Mouse (Mus musculus) ZHBTc4 (cell line): ENCODE measurements at regions not wholly inside any gene's neighbourhood (a gene's known extent, or its start where the extent isn't known, plus 50 kb on each side); places are given as distances from the start of the nearest gene placed in this dataset.

Source experiments
- DNase-seq: peaks from one replicate; pipeline ENCODE4 v3.0.0-alpha.2; 2011; ENCODE audit warnings: low read depth, low spot score

DNA sequence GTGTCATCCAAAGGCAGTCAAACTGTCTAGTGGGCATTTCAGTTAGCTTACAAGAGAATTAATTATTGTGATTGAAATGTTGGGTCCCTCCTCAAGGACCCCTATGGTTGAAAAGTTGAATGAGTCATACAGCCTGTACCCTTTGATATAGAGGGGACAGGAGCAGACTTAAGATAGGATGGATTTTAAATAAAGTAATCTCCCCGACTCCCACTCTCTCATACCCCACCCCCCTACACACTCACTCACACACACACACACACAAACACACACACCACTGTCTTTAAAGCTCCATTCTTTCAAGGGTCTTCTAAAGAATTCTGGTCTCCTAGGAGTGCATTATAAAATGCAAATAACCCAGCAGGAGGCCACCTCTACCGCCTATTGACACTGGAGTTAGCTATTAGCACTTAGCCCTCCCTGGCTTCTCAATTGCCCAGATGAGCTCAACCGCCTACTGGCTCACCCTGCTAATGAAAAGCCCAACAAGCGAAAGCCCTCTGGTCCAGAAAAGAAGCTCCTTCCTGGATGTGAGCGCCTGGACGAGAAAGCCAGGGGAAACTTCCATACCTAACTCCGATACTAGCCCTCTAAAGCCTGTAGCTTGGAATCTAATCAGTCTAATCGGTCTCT, 236.3 kb upstream of the Rgma start:
- peak; percentile 86 for DNase-seq

DNA sequence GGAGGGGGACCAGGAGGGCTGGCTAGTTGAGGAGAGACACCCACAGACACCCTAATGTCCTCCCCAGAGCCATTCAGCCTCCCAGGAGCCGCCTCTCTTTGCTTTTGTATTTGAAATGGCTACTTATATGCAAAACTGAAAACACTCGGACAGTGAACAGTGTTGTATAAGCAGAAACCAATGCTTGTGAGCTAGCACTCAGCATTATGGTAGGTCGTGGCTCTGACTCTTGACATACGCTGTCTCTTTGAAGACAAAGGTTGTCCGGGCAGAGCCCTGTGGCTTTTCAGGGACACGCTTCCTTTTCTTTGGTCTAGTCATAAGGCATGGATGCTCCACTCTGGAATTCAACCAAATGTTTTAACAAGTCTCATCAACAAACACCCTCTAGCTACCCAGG, 235.4 kb upstream of the Rgma start:
- no peak for DNase-seq

DNA sequence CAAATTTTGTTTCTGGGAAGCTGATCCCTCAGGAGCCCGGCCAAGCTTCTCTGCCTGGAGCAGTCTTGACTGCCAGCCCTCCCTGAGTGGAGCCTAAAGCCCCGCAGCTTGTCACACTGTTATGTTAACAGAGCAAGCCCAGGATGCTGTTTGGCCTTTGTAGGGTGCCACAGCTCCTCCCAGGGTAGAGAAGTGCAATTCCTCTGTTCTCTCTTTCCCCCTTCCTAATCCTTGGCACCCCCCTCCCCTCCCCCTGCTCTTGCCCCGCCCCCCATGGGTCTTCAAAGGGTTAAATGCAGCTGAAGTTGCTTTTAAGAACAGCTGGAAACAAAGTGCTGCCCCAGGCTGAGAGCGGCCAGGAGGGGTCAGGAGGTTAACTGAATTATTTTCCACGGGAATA, 234.1 kb upstream of the Rgma start:
- peak; percentile 87 for DNase-seq

DNA sequence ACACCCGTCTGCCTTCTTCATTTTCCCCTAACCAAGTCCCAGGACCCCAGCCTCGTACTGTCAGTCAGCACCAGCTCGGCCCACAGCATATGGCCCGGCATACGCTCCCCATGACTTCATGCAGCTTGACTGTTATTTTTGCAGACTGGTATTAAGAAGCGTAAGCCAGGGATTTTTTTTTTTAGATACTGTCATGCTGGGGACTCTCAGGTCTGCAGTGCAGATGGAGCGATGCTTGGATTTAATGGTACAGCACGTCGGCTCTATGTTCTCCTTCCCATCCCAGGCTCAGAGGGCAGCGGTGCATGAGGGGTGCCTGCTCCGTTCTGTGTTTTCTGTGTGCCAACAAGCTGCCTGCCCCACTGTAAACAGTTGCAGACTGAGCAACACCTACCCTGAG, 231.4 kb upstream of the Rgma start:
- no peak for DNase-seq

DNA sequence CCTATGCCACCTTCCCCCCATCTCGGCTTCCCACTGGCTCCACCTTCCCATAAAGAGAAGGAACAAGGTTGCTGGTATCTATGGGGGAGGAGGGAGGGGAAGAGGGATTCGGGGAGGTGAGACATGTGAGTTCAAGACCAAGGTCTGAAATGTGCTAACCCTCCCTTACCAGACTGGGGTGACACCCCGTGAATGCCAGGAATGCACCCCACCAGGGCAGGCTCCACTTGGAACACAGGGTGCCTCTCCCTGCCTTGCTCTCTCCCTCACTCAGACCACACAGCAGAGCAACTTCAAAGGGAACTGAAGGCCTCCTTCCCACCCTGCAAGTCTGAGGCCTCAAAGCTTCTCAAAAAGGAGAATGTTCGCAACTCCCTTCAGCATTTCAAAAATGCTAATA, 230.5 kb upstream of the Rgma start:
- no peak for DNase-seq

DNA sequence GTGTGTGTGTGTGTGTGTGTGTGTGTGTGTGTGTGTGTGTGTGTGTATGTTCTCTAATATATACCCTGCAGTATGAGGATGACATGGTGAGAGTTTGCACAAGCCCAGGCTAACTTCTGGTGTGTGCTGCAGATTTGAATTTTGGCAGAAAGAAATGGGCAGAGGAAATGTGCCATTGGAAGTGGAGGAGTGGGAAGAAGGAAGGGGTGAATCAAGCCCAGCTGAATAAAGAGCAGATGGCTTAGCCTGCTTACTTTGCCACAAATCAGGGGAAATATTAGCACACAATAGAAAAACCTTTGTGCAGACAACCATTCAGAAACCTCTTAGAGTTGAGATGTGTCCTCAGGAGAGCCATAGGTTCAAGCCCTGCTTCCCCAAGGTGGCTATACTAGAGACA, 228.1 kb upstream of the Rgma start:
- DNase-seq = no peak

DNA sequence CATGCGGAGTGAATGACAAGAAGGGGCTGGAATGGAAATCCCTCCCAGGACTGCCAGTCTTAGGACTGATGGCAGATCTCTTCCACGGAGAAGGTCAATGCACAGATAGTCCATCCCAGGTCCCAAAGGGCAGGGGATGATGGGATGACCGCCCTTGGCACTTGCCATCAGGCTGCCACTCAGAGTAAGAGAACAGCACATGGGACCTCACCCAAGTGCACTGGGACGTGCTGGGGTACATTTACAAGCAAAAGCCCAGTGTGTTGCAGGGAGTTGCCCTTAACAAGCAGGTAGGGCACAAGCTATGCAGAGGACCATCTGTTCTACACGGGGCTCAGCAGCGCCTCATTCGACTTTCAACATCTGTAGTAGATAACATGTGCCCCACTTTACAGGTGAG, 224.9 kb upstream of the Rgma start:
- no peak for DNase-seq

DNA sequence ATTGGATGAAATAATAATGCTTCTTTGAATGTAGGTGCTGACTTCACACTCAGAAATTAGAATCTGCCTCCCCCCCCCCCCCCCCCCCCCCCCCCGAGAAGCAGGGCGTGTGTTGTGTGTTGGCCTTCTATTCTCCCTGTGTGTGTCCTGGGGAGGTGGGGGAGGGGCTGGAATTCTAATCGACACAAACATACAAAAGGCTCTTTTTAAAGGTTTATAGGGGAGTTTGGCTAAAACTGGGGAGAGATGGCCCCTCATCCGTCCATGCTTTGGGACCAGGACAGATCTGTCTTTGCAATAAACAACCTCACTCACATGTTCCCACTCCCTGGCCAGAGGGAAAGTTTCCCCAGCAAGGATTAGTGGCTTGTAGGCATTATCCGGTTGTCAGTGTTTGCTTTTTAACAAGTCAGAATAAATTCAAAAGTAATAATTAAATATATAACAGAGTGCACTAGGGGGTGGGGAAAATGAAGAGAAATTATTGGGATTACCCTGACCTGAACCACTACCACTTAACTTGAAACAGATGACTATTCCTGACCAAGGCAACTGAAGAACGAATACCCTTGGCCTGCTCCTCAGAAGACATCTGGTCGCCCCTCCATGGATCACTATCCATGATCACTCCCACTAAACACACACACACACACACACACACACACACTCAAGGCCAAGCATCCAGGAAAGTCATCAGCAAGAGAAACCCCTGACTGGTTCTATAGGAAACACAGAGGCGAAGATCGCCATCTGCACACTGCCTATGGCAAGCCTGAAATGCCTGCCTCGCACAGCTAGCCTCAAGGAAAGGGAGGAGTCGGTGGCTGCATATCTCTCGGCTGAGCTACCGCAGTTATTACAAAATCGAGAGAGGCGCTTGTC, 223.5 kb upstream of the Rgma start:
- no peak for DNase-seq

DNA sequence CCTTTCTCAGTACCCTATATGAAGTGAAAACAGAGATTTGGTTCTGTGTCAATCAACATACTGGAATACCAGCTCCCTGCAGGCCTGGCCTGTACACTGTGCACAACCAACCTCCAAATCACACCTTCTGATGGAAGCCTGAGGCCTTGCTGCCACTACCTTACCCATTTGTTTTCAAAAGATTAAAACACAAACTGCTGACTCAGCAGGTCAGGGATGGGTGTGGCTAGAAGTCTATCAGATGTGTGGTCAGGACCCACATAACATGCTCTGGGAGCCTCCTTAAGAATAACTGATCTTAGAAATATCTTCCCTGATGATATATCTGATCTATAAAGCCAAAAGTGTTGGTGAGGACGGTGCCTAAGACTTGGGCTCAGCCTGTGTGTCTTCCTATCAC, 221.6 kb upstream of the Rgma start:
- no peak for DNase-seq

DNA sequence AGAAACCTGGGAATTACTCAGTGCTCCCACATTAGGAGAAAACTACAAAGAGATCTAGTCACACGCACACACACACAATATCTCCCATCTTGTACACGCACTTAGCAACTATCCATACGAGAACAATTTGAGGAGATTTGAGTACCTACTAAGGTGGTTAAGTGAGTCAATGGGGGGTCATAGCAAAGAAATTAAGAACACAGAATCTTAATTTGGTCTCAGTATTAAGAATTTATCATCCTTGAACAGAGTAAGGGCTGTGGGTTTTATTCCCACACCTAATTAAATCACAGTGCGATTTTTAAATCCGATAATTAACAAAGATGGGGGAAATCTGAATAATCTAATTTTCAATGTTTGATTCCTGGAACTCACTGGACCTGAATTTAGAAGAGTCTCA, 216.5 kb upstream of the Rgma start:
- DNase-seq = no peak

DNA sequence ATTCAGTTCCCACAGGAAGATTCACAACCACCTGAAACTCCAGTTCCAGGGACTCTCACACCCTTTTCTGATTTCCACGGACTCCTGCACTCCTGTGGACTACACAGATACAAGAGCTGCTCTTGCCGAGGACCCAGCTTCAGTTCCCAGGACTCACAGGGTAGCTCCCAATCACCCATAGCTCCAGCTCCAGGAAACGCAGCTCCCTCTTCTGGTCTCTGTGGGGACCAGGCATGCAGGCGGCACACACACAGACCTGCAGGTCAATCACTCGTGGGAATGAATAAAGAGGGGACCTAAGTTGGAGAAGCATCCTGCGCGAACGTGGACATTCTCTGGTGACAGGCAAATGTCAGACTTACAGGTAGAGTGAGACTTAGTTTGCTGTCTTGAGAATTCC, 214.3 kb upstream of the Rgma start:
- DNase-seq = peak; percentile 69

DNA sequence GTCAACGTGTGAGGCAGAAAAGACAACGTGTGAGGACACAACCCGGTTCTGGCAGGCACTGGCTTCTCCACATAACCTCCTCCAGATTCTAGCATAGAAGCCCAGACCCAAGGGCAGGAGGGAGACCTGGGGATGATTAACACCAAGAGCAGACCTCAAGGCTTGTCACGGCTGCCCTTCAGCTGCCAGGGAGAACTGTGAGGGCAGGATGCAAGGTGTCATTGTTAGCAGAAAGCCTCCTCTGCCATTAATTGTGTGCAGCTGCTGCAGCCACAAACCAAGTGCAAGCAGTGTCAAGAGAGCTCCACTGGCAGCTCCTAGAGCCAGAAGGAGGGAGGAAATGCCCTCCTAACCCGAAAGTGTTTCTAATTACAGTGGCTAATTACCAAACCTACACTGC, 211.6 kb upstream of the Rgma start:
- no peak for DNase-seq

DNA sequence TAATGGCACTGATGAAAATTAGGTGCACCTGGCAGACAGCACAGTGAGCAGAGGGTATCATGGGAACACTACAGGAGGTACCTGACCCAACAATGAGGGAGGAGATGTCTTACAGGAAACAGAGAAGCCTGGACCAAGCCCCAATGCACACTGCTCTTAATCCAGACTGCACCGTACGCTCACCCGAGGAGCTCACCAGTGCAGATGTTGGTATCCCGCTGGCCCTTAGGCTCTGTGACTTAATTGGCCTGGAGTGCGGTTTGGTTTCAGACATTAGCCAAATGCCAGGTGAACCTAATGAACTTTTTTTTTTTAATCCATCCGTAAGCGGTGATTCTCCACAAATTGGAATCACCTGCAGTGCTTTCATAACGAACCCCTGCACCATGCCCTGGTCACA, 209.8 kb upstream of the Rgma start:
- no peak for DNase-seq

DNA sequence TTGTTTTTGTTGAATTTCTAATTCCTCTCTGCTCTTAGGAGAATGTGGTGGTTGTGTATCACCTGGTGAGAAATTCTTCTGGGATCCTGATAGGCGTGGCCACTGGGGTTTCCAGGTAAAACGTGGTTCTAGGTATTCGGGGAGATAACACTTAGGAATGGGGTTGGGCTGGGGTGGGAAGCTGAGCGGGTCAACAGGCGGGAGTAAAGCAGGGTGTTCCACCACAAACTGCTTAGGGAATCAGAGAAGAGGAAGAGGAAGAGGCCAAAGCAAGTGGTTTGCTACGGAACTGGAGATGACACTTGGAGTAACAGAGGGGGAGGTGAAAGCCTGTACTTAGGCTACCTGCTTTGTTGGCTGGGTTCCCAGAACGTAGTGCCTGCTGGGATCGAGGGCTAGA, 205.9 kb upstream of the Rgma start:
- no peak for DNase-seq

DNA sequence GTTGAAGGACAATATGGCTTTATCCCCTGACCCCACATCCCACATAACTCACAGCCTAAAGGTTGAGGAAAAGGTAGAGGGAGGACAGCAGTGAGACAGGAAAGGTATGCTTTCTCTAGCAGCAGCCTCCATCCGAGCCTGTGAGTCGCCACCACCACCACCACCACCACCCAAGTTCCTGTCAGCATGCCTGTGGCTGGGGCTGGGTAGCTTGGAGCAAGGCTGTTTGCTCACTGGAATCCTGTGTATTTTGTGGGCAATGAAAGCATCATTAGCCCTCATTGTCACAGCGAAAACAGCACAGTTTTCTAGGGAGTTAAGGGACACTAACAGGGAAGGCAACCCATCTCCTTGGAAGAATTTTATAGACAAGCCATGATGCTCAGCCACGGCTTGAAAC, 202.7 kb upstream of the Rgma start:
- DNase-seq = no peak

DNA sequence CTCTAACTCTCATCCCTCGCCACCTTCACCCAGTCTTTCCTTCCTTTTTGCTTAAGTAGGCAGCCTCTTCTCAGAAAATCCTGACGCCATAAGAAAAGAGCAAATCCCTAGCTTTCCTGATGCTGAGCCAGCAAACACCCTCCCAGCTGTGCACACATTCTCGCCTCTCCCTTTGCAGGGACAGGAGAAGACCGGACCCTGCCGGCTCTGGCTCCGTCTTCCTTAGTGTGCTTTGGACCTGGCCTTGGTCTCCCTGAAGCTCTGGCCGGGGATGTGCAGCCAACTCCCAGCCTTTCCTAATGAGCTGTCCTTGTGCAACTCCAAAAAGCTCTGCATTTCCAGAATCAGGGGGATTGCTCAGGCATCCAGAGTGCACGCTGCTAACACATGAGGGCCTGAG, 191.5 kb upstream of the Rgma start:
- DNase-seq = peak; percentile 53

DNA sequence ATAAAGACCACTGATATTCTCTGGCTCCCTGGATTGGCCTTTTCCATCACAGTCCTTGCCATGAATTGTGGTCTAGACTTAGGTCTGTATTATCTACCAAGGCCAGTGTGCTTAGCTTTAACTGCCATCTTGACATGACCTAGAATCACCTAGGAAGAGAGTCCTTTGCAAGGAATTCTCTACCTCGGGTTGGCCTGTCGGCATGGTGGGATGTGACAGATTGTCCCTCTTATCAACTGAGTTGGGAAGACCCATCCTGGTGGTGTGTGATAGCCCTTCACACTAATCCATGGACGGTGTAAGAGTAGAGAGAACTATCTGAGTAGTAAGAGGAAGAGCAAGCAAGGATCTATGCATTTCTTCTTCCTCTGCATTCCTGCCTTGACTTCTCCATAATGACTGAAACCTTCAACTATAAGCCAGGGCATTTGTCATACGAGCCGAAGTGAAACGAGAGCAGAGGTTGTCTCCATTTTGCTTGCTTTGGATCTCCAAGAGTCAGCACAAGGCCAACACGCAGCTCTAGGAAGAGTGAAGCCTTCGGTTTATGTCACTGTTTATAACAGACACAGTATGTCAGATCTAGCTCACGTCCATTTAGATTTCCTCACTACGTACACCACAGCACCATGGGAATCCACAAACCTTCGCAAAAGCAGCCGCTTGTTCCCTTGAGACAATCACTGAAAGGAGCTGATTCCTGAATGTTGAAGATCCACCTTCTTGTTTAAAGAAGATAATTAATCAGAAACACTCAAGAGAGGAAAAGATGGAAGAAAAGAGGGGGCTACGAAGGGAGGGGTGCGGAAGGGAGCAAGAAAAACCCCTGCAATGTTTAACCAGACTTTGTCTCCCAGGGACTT, 190.9 kb upstream of the Rgma start:
- DNase-seq = no peak

DNA sequence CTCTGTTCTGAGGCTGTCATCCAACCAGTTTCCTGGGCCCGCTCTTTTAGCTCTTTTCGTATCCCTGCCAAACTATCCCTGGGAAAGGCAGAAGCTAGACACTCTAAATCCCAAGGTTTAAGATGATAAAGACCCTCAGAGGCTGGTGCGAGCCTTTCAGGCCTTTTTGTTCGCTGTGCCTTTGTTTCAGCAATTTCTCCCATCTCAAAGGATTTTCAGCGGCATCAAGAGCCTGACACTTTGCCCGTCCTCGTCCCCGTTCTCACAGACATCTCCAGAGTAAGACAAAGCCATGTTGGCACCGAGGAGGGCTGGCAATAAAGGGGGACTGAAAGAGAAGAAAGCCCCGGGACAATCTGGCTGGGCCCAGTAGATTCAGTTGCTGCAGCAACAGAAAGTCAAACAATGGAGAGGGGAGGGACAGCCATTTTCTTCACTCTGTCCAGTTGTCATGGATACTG, 190.2 kb upstream of the Rgma start:
- no peak for DNase-seq

DNA sequence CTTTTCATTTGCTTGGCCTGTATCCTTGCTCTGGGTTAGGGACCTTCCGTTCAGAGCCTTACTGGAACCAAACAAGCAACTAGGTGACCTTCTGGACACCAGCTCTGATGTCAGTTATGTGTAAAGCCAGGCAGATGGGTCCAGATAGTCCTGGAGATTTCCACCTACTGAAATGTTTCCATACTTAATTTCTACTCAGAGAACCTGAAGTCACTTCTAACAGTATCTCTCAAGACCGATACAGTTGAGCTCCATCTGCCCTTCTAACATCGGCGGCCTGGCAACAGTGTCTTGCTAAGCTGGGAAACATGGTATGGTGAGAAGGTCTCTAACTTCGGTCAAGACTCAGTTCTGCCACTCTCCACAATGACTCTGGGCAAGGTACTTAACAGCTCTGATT, 189.7 kb upstream of the Rgma start:
- no peak for DNase-seq

DNA sequence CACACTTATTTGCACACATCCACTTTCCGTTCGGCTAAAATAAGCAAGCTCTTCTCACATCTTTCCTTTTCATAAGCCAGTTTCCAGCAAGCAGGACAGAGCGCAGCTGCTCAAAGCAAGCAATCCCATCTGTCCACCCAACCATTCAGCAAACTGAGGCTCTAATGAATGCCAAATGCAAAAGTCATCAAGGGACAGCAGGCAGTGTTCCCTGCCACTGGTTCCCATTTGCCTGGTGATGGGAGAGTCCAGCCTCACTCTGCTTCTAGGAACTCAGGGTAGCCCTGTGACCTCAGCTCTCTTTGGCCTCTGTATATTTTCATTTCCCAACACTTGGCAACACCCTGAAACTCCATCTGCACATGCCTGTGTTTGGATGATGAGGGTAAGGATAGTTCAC, 188.8 kb upstream of the Rgma start:
- DNase-seq = no peak

DNA sequence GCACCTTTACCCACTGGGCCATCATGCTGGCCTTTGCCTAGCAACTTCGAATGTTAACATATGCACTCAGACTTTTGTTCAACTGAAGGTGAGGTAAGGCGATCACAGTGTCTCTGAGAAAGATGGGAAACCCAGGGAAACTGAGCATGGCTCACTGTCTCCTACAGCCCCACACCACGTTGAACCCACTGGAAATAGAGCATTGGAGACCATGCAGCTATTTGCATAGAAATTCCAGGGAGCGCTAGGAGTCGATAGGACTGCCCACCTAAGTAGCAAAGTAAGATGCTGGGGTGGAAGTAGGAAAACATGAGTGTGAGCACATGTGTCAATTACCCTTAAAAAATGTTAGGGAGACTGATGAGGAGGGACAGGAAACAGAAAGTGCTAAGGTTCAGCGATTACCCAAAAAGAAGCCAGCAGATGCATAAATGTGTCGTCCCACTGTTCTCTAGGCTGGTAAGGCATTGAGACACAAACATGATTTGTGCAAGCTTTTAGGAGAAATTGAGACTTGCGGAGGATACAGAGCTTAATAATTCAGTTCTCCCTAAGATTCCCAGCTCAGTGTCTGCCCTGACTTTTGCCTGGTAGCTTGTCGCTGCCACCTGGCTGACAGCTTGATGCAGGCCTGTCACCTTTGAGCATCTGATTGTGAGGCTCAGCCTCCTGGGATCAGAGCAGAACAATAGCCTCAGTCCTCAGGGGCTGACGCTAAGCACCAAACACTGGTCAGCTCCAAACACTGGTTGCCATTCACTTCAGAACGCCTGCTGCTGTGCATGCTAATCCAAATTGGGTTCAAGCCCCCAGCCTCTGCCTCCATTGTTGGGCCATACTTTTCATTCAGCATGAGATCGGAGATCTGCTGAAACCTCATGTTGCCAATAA, 183.7 kb upstream of the Rgma start:
- DNase-seq = peak; percentile 10
